In the genomic region with DNA sequence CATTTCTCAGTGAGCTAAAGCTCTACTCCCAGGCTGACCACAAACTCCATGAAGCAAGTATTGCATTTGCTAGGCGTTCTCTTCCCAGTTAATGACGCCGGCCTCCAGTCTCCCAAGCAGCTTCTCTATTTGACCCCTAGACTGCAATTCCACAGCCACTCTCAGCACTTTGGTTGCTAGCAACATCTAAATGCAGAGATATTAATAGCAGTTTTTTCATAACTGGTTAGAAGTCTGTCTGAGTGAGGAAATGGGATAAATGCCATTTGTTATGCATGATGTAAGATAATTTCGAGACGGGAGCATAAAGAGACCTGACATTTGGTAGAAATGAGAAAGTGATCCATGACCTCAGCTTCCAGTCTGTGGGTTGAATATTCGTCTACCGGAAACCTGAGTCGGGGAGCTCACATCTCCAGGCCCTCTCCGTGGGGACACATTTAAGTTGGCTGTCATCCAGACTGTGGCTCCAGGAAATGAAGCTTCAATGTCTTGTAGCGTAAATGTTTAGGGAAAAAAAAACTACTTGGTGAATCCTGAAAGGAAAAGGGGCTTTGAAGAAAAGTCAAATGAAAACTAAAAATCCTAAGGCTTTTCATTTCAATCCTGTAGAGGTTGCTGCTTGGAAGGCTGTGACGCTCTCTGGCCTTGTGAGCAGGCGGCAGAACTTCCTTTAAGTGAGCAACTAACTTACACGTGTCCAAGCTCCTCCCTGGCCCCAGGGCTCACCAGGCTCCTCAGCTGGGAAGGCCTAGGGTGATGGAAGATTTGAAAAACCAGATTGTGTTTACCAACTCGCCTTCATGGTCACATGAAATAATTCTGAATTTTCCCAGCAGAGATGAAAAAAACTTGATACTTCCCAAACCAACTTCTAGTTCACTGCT, we compare ENCODE assay signal across 10 mouse cellular contexts.
DNase-seq lines count a peak whose midpoint lies in the region; ATAC-seq and TF ChIP-seq lines count a peak whose summit lies in the region.
"Had no signal": no experiment of that assay in that cellular context is flagged by ENCODE, and none has a peak within 500 bp of the region (broad histone marks: within the 10 kb centered on the region; RNA-seq: fewer than 3 reads in every experiment).

No protein-coding gene starts in this region.

- H3K27me3 ChIP-seq in limb, embryonic 12.5 days = no peaks in the 10 kb centered on the region
- H3K27me3 ChIP-seq in limb, embryonic 10.5 days (ENCODE audit: low read depth, poor library complexity, severe bottlenecking) = no peaks in the 10 kb centered on the region
- H3K27me3 ChIP-seq in embryonic facial prominence, embryonic 15.5 days = no peaks in the 10 kb centered on the region
- no peaks in the 10 kb centered on the region for H3K27me3 ChIP-seq in hindbrain, embryonic 14.5 days (ENCODE audit: control insufficient read depth, insufficient read depth, low read length)
- no peaks in the 10 kb centered on the region for H3K27me3 ChIP-seq in myocyte (ENCODE audit: control insufficient read depth, insufficient read depth, insufficient read length)
- peaks cover 3% of the 10 kb centered on the region; the same call in 1 of the 2 replicates for H3K27me3 ChIP-seq in forebrain, embryonic 11.5 days (ENCODE audit: control insufficient read depth, insufficient read depth, low read length)

- no peaks in the 10 kb centered on the region for H3K79me2 ChIP-seq in myocyte (ENCODE audit: control insufficient read depth, insufficient read depth)

- WGBS in limb, embryonic 12.5 days = 63% methylated on average over 14 of the region's 14 CpGs
- WGBS in limb, embryonic 10.5 days = 81% methylated on average over 14 of the region's 14 CpGs
- 23% methylated on average over 14 of the region's 14 CpGs for WGBS in embryonic facial prominence, embryonic 15.5 days
- 56% methylated on average over 14 of the region's 14 CpGs for WGBS in hindbrain, embryonic 14.5 days
- WGBS in forebrain, embryonic 11.5 days = 76% methylated on average over 14 of the region's 14 CpGs

- H3K4me1 ChIP-seq in limb, embryonic 12.5 days (replicated peaks) = peaks cover 21% of the 10 kb centered on the region; the same call in 1 of the 2 replicates
- peaks cover 14% of the 10 kb centered on the region for H3K4me1 ChIP-seq in limb, embryonic 10.5 days
- peaks cover 12% of the 10 kb centered on the region for H3K4me1 ChIP-seq in embryonic facial prominence, embryonic 15.5 days
- H3K4me1 ChIP-seq in hindbrain, embryonic 14.5 days (replicated peaks; ENCODE audit: control insufficient read depth, insufficient read depth, low read length) = peaks cover 18% of the 10 kb centered on the region; the same call in 1 of the 2 replicates
- H3K4me1 ChIP-seq in forebrain, embryonic 11.5 days (replicated peaks; ENCODE audit: control insufficient read depth, insufficient read depth, low read length) = peaks cover 6% of the 10 kb centered on the region; the same call in 1 of the 2 replicates

- DNase-seq in limb, embryonic 10.5 days (ENCODE audit: low spot score) = no peak
- no peak for DNase-seq in hindbrain, embryonic 14.5 days (ENCODE audit: low spot score)
- DNase-seq in forebrain, embryonic 11.5 days (ENCODE audit: low spot score) = no peak
- no peak for DNase-seq in urinary bladder, postnatal 14 days (ENCODE audit: low spot score)
- DNase-seq in urinary bladder, adult 2 months (ENCODE audit: low spot score) = no peak
- DNase-seq: thymus, postnatal 14 days had no signal

- no peak overlapping the region for H3K4me2 ChIP-seq in limb, embryonic 12.5 days
- no peak overlapping the region; the same call in none of the 2 replicates for H3K4me2 ChIP-seq in embryonic facial prominence, embryonic 15.5 days (replicated peaks)
- no peak overlapping the region for H3K4me2 ChIP-seq in hindbrain, embryonic 14.5 days (replicated peaks)
- H3K4me2 ChIP-seq in myocyte (ENCODE audit: low read depth) = peak overlapping the region; percentile 46
- no peak overlapping the region for H3K4me2 ChIP-seq in forebrain, embryonic 11.5 days (ENCODE audit: low read depth, low read length, severe bottlenecking)

- H3K4me3 ChIP-seq in limb, embryonic 12.5 days (replicated peaks) = no peak overlapping the region
- H3K4me3 ChIP-seq in limb, embryonic 10.5 days = no peak overlapping the region
- H3K4me3 ChIP-seq in embryonic facial prominence, embryonic 15.5 days (replicated peaks) = no peak overlapping the region
- no peak overlapping the region for H3K4me3 ChIP-seq in hindbrain, embryonic 14.5 days (replicated peaks; ENCODE audit: low read length)
- no peak overlapping the region for H3K4me3 ChIP-seq in myocyte
- H3K4me3 ChIP-seq in forebrain, embryonic 11.5 days (ENCODE audit: low read depth, low read length) = no peak overlapping the region

- H3K36me3 ChIP-seq in limb, embryonic 12.5 days = no peaks in the 10 kb centered on the region
- H3K36me3 ChIP-seq in limb, embryonic 10.5 days = no peaks in the 10 kb centered on the region
- H3K36me3 ChIP-seq in embryonic facial prominence, embryonic 15.5 days = no peaks in the 10 kb centered on the region
- H3K36me3 ChIP-seq in hindbrain, embryonic 14.5 days (replicated peaks; ENCODE audit: control insufficient read depth, insufficient read depth) = no peaks in the 10 kb centered on the region
- H3K36me3 ChIP-seq in myocyte (ENCODE audit: control insufficient read depth, insufficient read depth) = no peaks in the 10 kb centered on the region
- H3K36me3 ChIP-seq in forebrain, embryonic 11.5 days (ENCODE audit: control insufficient read depth, insufficient read depth, low read length) = no peaks in the 10 kb centered on the region

- H3ac ChIP-seq in myocyte (ENCODE audit: control insufficient read depth, insufficient read length) = no peak overlapping the region

- ATAC-seq in limb, embryonic 12.5 days (ENCODE audit: insufficient number of reproducible peaks, insufficient read depth, low FRiP score, low TSS enrichment, low read depth) = no peak
- ATAC-seq in embryonic facial prominence, embryonic 15.5 days (ENCODE audit: insufficient number of reproducible peaks, low FRiP score, low TSS enrichment, low read depth) = peak; percentile 63; the same call in 1 of the 2 replicates
- ATAC-seq in hindbrain, embryonic 14.5 days (ENCODE audit: low FRiP score) = no peak
- no peak for ATAC-seq in forebrain, embryonic 11.5 days (replicated peaks; ENCODE audit: low FRiP score)

- TF ChIP-seq POLR2A in myocyte (IDR thresholded peaks at IDR 0.05; ENCODE audit: insufficient read length, low read depth) = no peak

- H3K9me3 ChIP-seq in limb, embryonic 12.5 days = no peaks in the 10 kb centered on the region
- no peaks in the 10 kb centered on the region for H3K9me3 ChIP-seq in limb, embryonic 10.5 days (replicated peaks)
- H3K9me3 ChIP-seq in embryonic facial prominence, embryonic 15.5 days (replicated peaks) = no peaks in the 10 kb centered on the region
- no peaks in the 10 kb centered on the region for H3K9me3 ChIP-seq in hindbrain, embryonic 14.5 days (ENCODE audit: control insufficient read depth, low read length)
- H3K9me3 ChIP-seq in forebrain, embryonic 11.5 days (ENCODE audit: control insufficient read depth, low read length) = no peaks in the 10 kb centered on the region

- H3K27ac ChIP-seq in limb, embryonic 12.5 days = 0 out of 2 replicates have a peak overlapping the region, but pooled peaks have one; percentile 46
- no peak overlapping the region for H3K27ac ChIP-seq in limb, embryonic 10.5 days
- H3K27ac ChIP-seq in embryonic facial prominence, embryonic 15.5 days (replicated peaks) = peak overlapping the region; percentile 72
- H3K27ac ChIP-seq in hindbrain, embryonic 14.5 days = peak overlapping the region; percentile 71
- H3K27ac ChIP-seq in forebrain, embryonic 11.5 days (ENCODE audit: low read depth, low read length) = no peak overlapping the region
- H3K27ac ChIP-seq: macrophage had no signal

- H3K9ac ChIP-seq in limb, embryonic 12.5 days (replicated peaks) = no peak overlapping the region
- no peak overlapping the region for H3K9ac ChIP-seq in embryonic facial prominence, embryonic 15.5 days
- no peak overlapping the region for H3K9ac ChIP-seq in hindbrain, embryonic 14.5 days
- H3K9ac ChIP-seq in forebrain, embryonic 11.5 days (ENCODE audit: low read length) = no peak overlapping the region

TF ChIP-seq in myocyte, 11 proteins besides CTCF, POLR2A, EP300 and RAD21:
- no peak for TF ChIP-seq MYOD1 (IDR thresholded peaks at IDR 0.05; ENCODE audit: control insufficient read depth in 1 of 3, insufficient read length in 2 of 3, low read depth in 2 of 3)
- no peak for TF ChIP-seq USF1 (IDR thresholded peaks at IDR 0.05; ENCODE audit: low read depth)
- no peak for TF ChIP-seq POLR2AphosphoS2 (IDR thresholded peaks at IDR 0.05; ENCODE audit: insufficient read length, low read depth)
- no peak for TF ChIP-seq MAX (IDR thresholded peaks at IDR 0.05; ENCODE audit: low read depth)
- no peak for TF ChIP-seq TCF3 (IDR thresholded peaks at IDR 0.05; ENCODE audit: insufficient read length, low read depth)
- TF ChIP-seq REST (IDR thresholded peaks at IDR 0.05; ENCODE audit: insufficient read depth, insufficient read length) = no peak
- no peak for TF ChIP-seq E2F4 (IDR thresholded peaks at IDR 0.05; ENCODE audit: insufficient read depth)
- no peak for TF ChIP-seq MYOG (IDR thresholded peaks at IDR 0.05; ENCODE audit: control insufficient read depth in 1 of 3, insufficient read depth in 1 of 3, insufficient read length in 2 of 3, low read depth in 2 of 3)
- no peak for TF ChIP-seq TCF12 (IDR thresholded peaks at IDR 0.05; ENCODE audit: insufficient read depth, poor library complexity, severe bottlenecking)
- no peak for TF ChIP-seq SRF (IDR thresholded peaks at IDR 0.05; ENCODE audit: control insufficient read depth, insufficient read length, low read depth)
- no peak for TF ChIP-seq CEBPB (IDR thresholded peaks at IDR 0.05; ENCODE audit: insufficient read depth, poor library complexity, severe bottlenecking)

Comparison
In these comparisons a context has a peak if more than half of its experiments do, and no peak if none do; other contexts are left out.
1. H3K27ac ChIP-seq: peak in limb, embryonic 12.5 days (single experiment), embryonic facial prominence, embryonic 15.5 days (single experiment) and hindbrain, embryonic 14.5 days (single experiment); none in limb, embryonic 10.5 days (single experiment) and forebrain, embryonic 11.5 days (single experiment).